11 mouse cellular contexts compared by ENCODE assay signal in the genomic region with DNA sequence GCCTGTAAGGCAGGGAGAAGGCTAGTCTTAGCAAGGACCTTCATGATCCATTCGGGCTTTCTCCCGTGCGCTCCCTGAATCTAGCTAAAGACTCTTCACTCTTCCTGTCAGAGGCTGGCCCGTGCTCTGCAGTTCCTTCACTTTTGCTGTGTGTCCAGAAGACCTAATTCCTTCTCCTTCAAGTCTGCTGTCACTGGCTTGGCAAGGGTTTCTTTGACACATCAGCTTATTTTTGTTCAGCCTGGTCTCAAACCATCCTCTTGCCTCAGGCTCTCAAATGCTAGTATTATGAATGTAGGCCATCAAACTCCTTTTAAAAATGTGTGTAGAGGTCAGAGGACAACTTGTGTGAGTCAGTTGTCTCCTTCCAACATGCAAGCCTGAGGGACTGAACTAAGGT. TPM values are rescaled to one million over a fixed set of nuclear protein-coding genes. Genes with fewer than 3 reads are reported as not detected.
DNase-seq lines count a peak whose midpoint lies in the region; ATAC-seq lines count a peak whose summit lies in the region.
"Had no signal": no experiment of that assay in that cellular context is flagged by ENCODE, and none has a peak within 500 bp of the region (broad histone marks: within the 10 kb centered on the region; RNA-seq: fewer than 3 reads in every experiment).

No protein-coding gene starts in this region.

- H3K4me3 ChIP-seq in heart, embryonic 12.5 days: no peak overlapping the region
- H3K4me3 ChIP-seq in lung, embryonic 16.5 days (ENCODE audit: low read length): no peak overlapping the region
- no peak overlapping the region for H3K4me3 ChIP-seq in intestine, embryonic 14.5 days (ENCODE audit: low read depth, low read length)
- H3K4me3 ChIP-seq in stomach, embryonic 14.5 days (ENCODE audit: low read depth, low read length): no peak overlapping the region
- H3K4me3 ChIP-seq: midbrain, embryonic 12.5 days had no signal

- peaks cover 43% of the 10 kb centered on the region for H3K4me1 ChIP-seq in heart, embryonic 12.5 days (replicated peaks)
- H3K4me1 ChIP-seq in lung, embryonic 16.5 days (replicated peaks; ENCODE audit: control insufficient read depth, insufficient read depth, low read length): peaks cover 42% of the 10 kb centered on the region
- peaks cover 37% of the 10 kb centered on the region for H3K4me1 ChIP-seq in intestine, embryonic 14.5 days (replicated peaks; ENCODE audit: control insufficient read depth, insufficient read depth, low read length)
- peaks cover 25% of the 10 kb centered on the region for H3K4me1 ChIP-seq in stomach, embryonic 14.5 days (ENCODE audit: control insufficient read depth, insufficient read depth, low read length)

- no peaks in the 10 kb centered on the region for H3K9me3 ChIP-seq in heart, embryonic 12.5 days (replicated peaks)
- H3K9me3 ChIP-seq in lung, embryonic 16.5 days (ENCODE audit: control insufficient read depth, low read length): no peaks in the 10 kb centered on the region
- no peaks in the 10 kb centered on the region for H3K9me3 ChIP-seq in intestine, embryonic 14.5 days (ENCODE audit: control insufficient read depth, low read length)
- H3K9me3 ChIP-seq in stomach, embryonic 14.5 days (ENCODE audit: control insufficient read depth, low read depth, low read length): no peaks in the 10 kb centered on the region
- H3K9me3 ChIP-seq: midbrain, embryonic 12.5 days had no signal

- 0 out of 2 replicates have a peak overlapping the region, but pooled peaks have one; percentile 78 for H3K9ac ChIP-seq in heart, embryonic 12.5 days
- H3K9ac ChIP-seq in lung, embryonic 16.5 days (ENCODE audit: low read length): no peak overlapping the region
- no peak overlapping the region for H3K9ac ChIP-seq in intestine, embryonic 14.5 days (ENCODE audit: low read length)
- no peak overlapping the region for H3K9ac ChIP-seq in stomach, embryonic 14.5 days (replicated peaks; ENCODE audit: low read depth, low read length)
- H3K9ac ChIP-seq: midbrain, embryonic 12.5 days had no signal

- H3K36me3 ChIP-seq in heart, embryonic 12.5 days: peaks cover 23% of the 10 kb centered on the region
- peaks cover 8% of the 10 kb centered on the region; the same call in 1 of the 2 replicates for H3K36me3 ChIP-seq in lung, embryonic 16.5 days (ENCODE audit: control insufficient read depth, insufficient read depth, low read length)
- H3K36me3 ChIP-seq in intestine, embryonic 14.5 days (ENCODE audit: control insufficient read depth, insufficient read depth, low read length): peaks cover 29% of the 10 kb centered on the region
- peaks cover 19% of the 10 kb centered on the region for H3K36me3 ChIP-seq in stomach, embryonic 14.5 days (ENCODE audit: control insufficient read depth, insufficient read depth, low read length)

- peak overlapping the region; percentile 76; the same call in 1 of the 2 replicates for H3K4me2 ChIP-seq in heart, embryonic 12.5 days
- no peak overlapping the region for H3K4me2 ChIP-seq in lung, embryonic 16.5 days (ENCODE audit: low read depth, low read length)
- H3K4me2 ChIP-seq in intestine, embryonic 14.5 days (ENCODE audit: low read length): no peak overlapping the region
- H3K4me2 ChIP-seq in stomach, embryonic 14.5 days (replicated peaks; ENCODE audit: low read depth, low read length): no peak overlapping the region
- H3K4me2 ChIP-seq: midbrain, embryonic 12.5 days had no signal

- no peak for ATAC-seq in heart, embryonic 12.5 days (ENCODE audit: insufficient number of reproducible peaks, low FRiP score)
- no peak for ATAC-seq in lung, embryonic 16.5 days (ENCODE audit: low read depth)
- ATAC-seq in intestine, embryonic 14.5 days (replicated peaks; ENCODE audit: low FRiP score, low TSS enrichment, low read depth): no peak
- no peak for ATAC-seq in stomach, embryonic 14.5 days (ENCODE audit: insufficient number of reproducible peaks, insufficient read depth, low FRiP score, low read depth)
- no peak for ATAC-seq in monocyte, adult 5-6 weeks (replicated peaks; ENCODE audit: insufficient number of reproducible peaks, low FRiP score, low TSS enrichment, poor library complexity, severe bottlenecking)
- ATAC-seq: forebrain, embryonic 14.5 days had no signal

- WGBS in heart, embryonic 12.5 days: 67% methylated on average over 4 of the region's 4 CpGs
- WGBS in lung, embryonic 16.5 days: 73% methylated on average over 4 of the region's 4 CpGs
- WGBS in intestine, embryonic 14.5 days: 71% methylated on average over 4 of the region's 4 CpGs
- WGBS in stomach, embryonic 14.5 days: 73% methylated on average over 4 of the region's 4 CpGs

- intact Hi-C loops in heart, postnatal 14 days (cut with DNase I): no loop called here

- H3K27ac ChIP-seq in heart, embryonic 12.5 days (ENCODE audit: poor library complexity, severe bottlenecking): peak overlapping the region; percentile 100
- H3K27ac ChIP-seq in lung, embryonic 16.5 days (ENCODE audit: low read length): peak overlapping the region; percentile 100
- peak overlapping the region; percentile 100; the same call in 1 of the 2 replicates for H3K27ac ChIP-seq in intestine, embryonic 14.5 days (ENCODE audit: low read depth)
- peak overlapping the region; percentile 96; the same call in 1 of the 2 replicates for H3K27ac ChIP-seq in stomach, embryonic 14.5 days (ENCODE audit: low read length)
- H3K27ac ChIP-seq: midbrain, embryonic 12.5 days had no signal

- DNase-seq in heart, postnatal 14 days: no peak
- no peak for DNase-seq in lung, postnatal 14 days
- no peak for DNase-seq in intestine, embryonic 14.5 days (ENCODE audit: low spot score)
- no peak for DNase-seq in adrenal gland, postnatal 14 days
- DNase-seq: cerebellum, postnatal 25 days had no signal

- no peaks in the 10 kb centered on the region for H3K27me3 ChIP-seq in heart, embryonic 12.5 days (replicated peaks)
- no peaks in the 10 kb centered on the region for H3K27me3 ChIP-seq in lung, embryonic 16.5 days (ENCODE audit: control insufficient read depth, insufficient read depth, low read depth, low read length)
- H3K27me3 ChIP-seq in intestine, embryonic 14.5 days (replicated peaks; ENCODE audit: control insufficient read depth, insufficient read depth, low read length): no peaks in the 10 kb centered on the region
- H3K27me3 ChIP-seq in stomach, embryonic 14.5 days (ENCODE audit: control insufficient read depth, insufficient read depth, low read length): no peaks in the 10 kb centered on the region

RNA-seq across cellular contexts. Expression of a gene that starts 3.6 kb away (rescaled TPM):
- polyA plus RNA-seq in heart, embryonic 12.5 days (2016; fragmentation: Nextera tagmentation; extraction: Ambion mirVana): 15.9 and 16.5 TPM in 2 replicates
- 10 to 100 TPM; 25.7 to 27.6 TPM for total RNA-seq in heart, postnatal 14 days (2021)
- polyA plus RNA-seq in lung, embryonic 16.5 days (2015; fragmentation: Nextera tagmentation; extraction: Ambion mirVana): 23.9 and 26.8 TPM in 2 replicates
- 19.0 and 21.9 TPM in 2 replicates for polyA plus RNA-seq in intestine, embryonic 14.5 days (2014; fragmentation: Nextera tagmentation; extraction: Ambion mirVana)
- 15.5 and 17.6 TPM in 2 replicates for polyA plus RNA-seq in stomach, embryonic 14.5 days (2014; fragmentation: Nextera tagmentation; extraction: Ambion mirVana)
- total RNA-seq in monocyte, adult 5-6 weeks (2017): 140 to 403 TPM (median 154 TPM) in 3 replicates
- total RNA-seq in adrenal gland, postnatal 14 days (2021): 27.9 and 30.7 TPM in 2 replicates

RNA-seq across cellular contexts. Expression of a gene that starts 8.9 kb away (rescaled TPM):
- 45.4 and 46.5 TPM in 2 replicates for polyA plus RNA-seq in heart, embryonic 12.5 days (2016; fragmentation: Nextera tagmentation; extraction: Ambion mirVana)
- 10 to 100 TPM; 18.4 to 19.9 TPM for total RNA-seq in heart, postnatal 14 days (2021)
- 46.8 and 50.2 TPM in 2 replicates for polyA plus RNA-seq in lung, embryonic 16.5 days (2015; fragmentation: Nextera tagmentation; extraction: Ambion mirVana)
- 53.3 and 60.2 TPM in 2 replicates for polyA plus RNA-seq in intestine, embryonic 14.5 days (2014; fragmentation: Nextera tagmentation; extraction: Ambion mirVana)
- polyA plus RNA-seq in stomach, embryonic 14.5 days (2014; fragmentation: Nextera tagmentation; extraction: Ambion mirVana): 47.1 and 51.1 TPM in 2 replicates
- 6.9 to 12.3 TPM (median 12.0 TPM) in 3 replicates for total RNA-seq in monocyte, adult 5-6 weeks (2017)
- total RNA-seq in adrenal gland, postnatal 14 days (2021): 29.6 and 30.5 TPM in 2 replicates

RNA-seq across cellular contexts. Expression of a gene that starts 9.1 kb away (rescaled TPM):
- polyA plus RNA-seq in heart, embryonic 12.5 days (2016; fragmentation: Nextera tagmentation; extraction: Ambion mirVana): 68.5 and 70.4 TPM in 2 replicates
- total RNA-seq in heart, postnatal 14 days (2021): 10 to 100 TPM; 46.2 to 47.7 TPM
- 87.6 and 89.7 TPM in 2 replicates for polyA plus RNA-seq in lung, embryonic 16.5 days (2015; fragmentation: Nextera tagmentation; extraction: Ambion mirVana)
- polyA plus RNA-seq in intestine, embryonic 14.5 days (2014; fragmentation: Nextera tagmentation; extraction: Ambion mirVana): 64.4 and 71.6 TPM in 2 replicates
- polyA plus RNA-seq in stomach, embryonic 14.5 days (2014; fragmentation: Nextera tagmentation; extraction: Ambion mirVana): 67.3 and 73.2 TPM in 2 replicates
- total RNA-seq in monocyte, adult 5-6 weeks (2017): 162 to 264 TPM (median 189 TPM) in 3 replicates
- 77.0 and 87.6 TPM in 2 replicates for total RNA-seq in adrenal gland, postnatal 14 days (2021)

RNA-seq across cellular contexts. Expression of a gene that starts 11.2 kb away (rescaled TPM):
- 58.0 and 65.3 TPM in 2 replicates for polyA plus RNA-seq in heart, embryonic 12.5 days (2016; fragmentation: Nextera tagmentation; extraction: Ambion mirVana)
- 10 to 100 TPM; 32.1 to 32.5 TPM for total RNA-seq in heart, postnatal 14 days (2021)
- polyA plus RNA-seq in lung, embryonic 16.5 days (2015; fragmentation: Nextera tagmentation; extraction: Ambion mirVana): 69.0 and 70.0 TPM in 2 replicates
- 54.3 and 68.4 TPM in 2 replicates for polyA plus RNA-seq in intestine, embryonic 14.5 days (2014; fragmentation: Nextera tagmentation; extraction: Ambion mirVana)
- polyA plus RNA-seq in stomach, embryonic 14.5 days (2014; fragmentation: Nextera tagmentation; extraction: Ambion mirVana): 63.4 and 70.7 TPM in 2 replicates
- 8.4 to 13.1 TPM (median 12.7 TPM) in 3 replicates for total RNA-seq in monocyte, adult 5-6 weeks (2017)
- total RNA-seq in adrenal gland, postnatal 14 days (2021): 27.9 and 32.6 TPM in 2 replicates

RNA-seq across cellular contexts. Expression of a gene that starts 33.2 kb away (rescaled TPM):
- polyA plus RNA-seq in heart, embryonic 12.5 days (2016; fragmentation: Nextera tagmentation; extraction: Ambion mirVana): 629 and 630 TPM in 2 replicates
- total RNA-seq in heart, postnatal 14 days (2021): 100 to 1,000 TPM; 540 to 612 TPM
- 981 and 1,007 TPM in 2 replicates for polyA plus RNA-seq in lung, embryonic 16.5 days (2015; fragmentation: Nextera tagmentation; extraction: Ambion mirVana)
- 1,380 and 1,495 TPM in 2 replicates for polyA plus RNA-seq in intestine, embryonic 14.5 days (2014; fragmentation: Nextera tagmentation; extraction: Ambion mirVana)
- polyA plus RNA-seq in stomach, embryonic 14.5 days (2014; fragmentation: Nextera tagmentation; extraction: Ambion mirVana): 1,258 and 1,269 TPM in 2 replicates
- total RNA-seq in monocyte, adult 5-6 weeks (2017): 691 to 731 TPM (median 723 TPM) in 3 replicates
- total RNA-seq in adrenal gland, postnatal 14 days (2021): 937 and 1,132 TPM in 2 replicates
